Mouse (Mus musculus) lung, embryonic 15.5 days (tissue): ENCODE data around the gene Ccl12. TPM values are rescaled to one million over a fixed set of nuclear protein-coding genes. Genes with fewer than 3 reads are reported as not detected.

Experiments
- ATAC-seq: fragments of 200-750 bp; cut with Nextera tagmentation; 2 replicates; pipeline ENCODE4 v1.8.0; 2017; ENCODE audit warnings: moderate number of reproducible peaks, borderline replicate concordance; ENCODE audit not compliant: low FRiP score, low TSS enrichment; ENCODE audit errors: extremely low read depth
- H3K27ac ChIP-seq: fragments of 300-500 bp; sonication (generic); 2 replicates; pipeline ENCODE4 v1.5.1; 2015; ENCODE audit warnings: moderate library complexity, mild to moderate bottlenecking, inconsistent platforms
- H3K27me3 ChIP-seq: fragments of 300-500 bp; sonication (generic); 2 replicates; pipeline ENCODE4 v1.6.1; 2015; ENCODE audit warnings: inconsistent platforms
- H3K36me3 ChIP-seq: fragments of 300-500 bp; sonication (generic); 2 replicates; pipeline ENCODE4 v1.6.1; 2015; ENCODE audit warnings: inconsistent platforms
- H3K4me1 ChIP-seq: fragments of 300-500 bp; sonication (generic); 2 replicates; pipeline ENCODE4 v1.6.1; 2015; ENCODE audit warnings: inconsistent platforms
- H3K4me2 ChIP-seq: fragments of 300-500 bp; sonication (generic); 2 replicates; pipeline ENCODE4 v1.6.1; 2015; ENCODE audit warnings: inconsistent platforms, mild to moderate bottlenecking, moderate library complexity
- H3K4me3 ChIP-seq: fragments of 300-500 bp; sonication (generic); 2 replicates; pipeline ENCODE4 v1.5.1; 2015; ENCODE audit warnings: mild to moderate bottlenecking, inconsistent platforms
- H3K9ac ChIP-seq: fragments of 300-500 bp; sonication (generic); 2 replicates; pipeline ENCODE4 v1.6.1; 2015; ENCODE audit warnings: inconsistent platforms
- H3K9me3 ChIP-seq: fragments of 300-500 bp; sonication (generic); 2 replicates; pipeline ENCODE4 v1.6.1; 2016; ENCODE audit warnings: inconsistent platforms
- WGBS: fragments of 180-500 bp; shearing (Covaris S2); methylation state at CpG from one replicate; pipeline ENCODE4 v1.1.7; 2015; 5-methylcytosine and 5-hydroxymethylcytosine counted together
- polyA plus RNA-seq: library from polyadenylated mRNA; unstranded; fragments of >200 nt; fragmentation: Nextera tagmentation; extraction: Ambion mirVana; gene quantifications from 2 replicates; pipeline ENCODE4 v1.2.1, GENCODE M21; 2015

The Ccl12 gene
- polyA plus RNA-seq = 4.3 and 5.8 TPM in 2 replicates

- Histone ChIP-seq H3K9me3 (no peaks in the 10 kb centered on the region), H3K4me2 (no peak within 1 kb of the TSS), H3K4me3 (no peak within 1 kb of the TSS), H3K27me3 (no peaks in the 10 kb centered on the region), H3K4me1 (no peaks in the 10 kb centered on the region), H3K36me3 (no peaks in the 10 kb centered on the region), H3K9ac (no peak within 1 kb of the TSS), H3K27ac (peak within 1 kb of the TSS; percentile 60)
- 65% methylated on average over 2 of the region's 2 CpGs for WGBS
- ATAC-seq = no peak
Observed at GRCm38 (mm10) chr11:82101529-82101928, at the start of gene Ccl12. TSS of gene Ccl12 (plus strand) at chr11:82101845.

GRCm38 (mm10) chr11:82053849-82054248 is 47.8 kb upstream of the Ccl12 start:
- Histone ChIP-seq H3K36me3 (no peaks in the 10 kb centered on the region), H3K27ac (no peak overlapping the region), H3K4me1 (peaks cover 4% of the 10 kb centered on the region; the same call in 1 of the 2 replicates), H3K4me3 (no peak overlapping the region), H3K9me3 (no peaks in the 10 kb centered on the region), H3K9ac (no peak overlapping the region), H3K27me3 (no peaks in the 10 kb centered on the region), H3K4me2 (no peak overlapping the region)
- no peak for ATAC-seq
- WGBS = 80% methylated on average over 7 of the region's 7 CpGs

- Histone ChIP-seq H3K27ac (0 out of 2 replicates have a peak within 1 kb of the TSS, but pooled peaks have one; percentile 16), H3K36me3 (no peaks in the 10 kb centered on the region), H3K4me3 (peak within 1 kb of the TSS; percentile 27), H3K4me1 (peaks cover 4% of the 10 kb centered on the region; the same call in 1 of the 2 replicates), H3K27me3 (no peaks in the 10 kb centered on the region), H3K9me3 (no peaks in the 10 kb centered on the region), H3K9ac (no peak within 1 kb of the TSS), H3K4me2 (peak within 1 kb of the TSS; percentile 34)
- 64% methylated on average over 6 of the region's 6 CpGs for WGBS
- peak; percentile 74; the same call in 1 of the 2 replicates for ATAC-seq
Observed at GRCm38 (mm10) chr11:82057646-82058045, 44.0 kb upstream of the Ccl12 start, which contains the start of gene Ccl11. TSS of gene Ccl11 (plus strand) at chr11:82057823.

- Histone ChIP-seq H3K9me3 (no peaks in the 10 kb centered on the region), H3K4me1 (no peaks in the 10 kb centered on the region), H3K27ac (no peak overlapping the region), H3K27me3 (no peaks in the 10 kb centered on the region), H3K4me3 (no peak overlapping the region), H3K4me2 (no peak overlapping the region), H3K36me3 (no peaks in the 10 kb centered on the region), H3K9ac (no peak overlapping the region)
- WGBS = 59% methylated on average over 3 of the region's 3 CpGs
- no peak for ATAC-seq
Observed at GRCm38 (mm10) chr11:82062226-82062625, 39.4 kb upstream of the Ccl12 start.

- no peaks in the 10 kb centered on the region for H3K9me3 ChIP-seq
- H3K9ac ChIP-seq = no peak overlapping the region
- WGBS = 73% methylated on average over 2 of the region's 2 CpGs
- H3K27ac ChIP-seq = no peak overlapping the region
- ATAC-seq = no peak
- H3K36me3 ChIP-seq = no peaks in the 10 kb centered on the region
- no peak overlapping the region for H3K4me2 ChIP-seq
- no peaks in the 10 kb centered on the region for H3K4me1 ChIP-seq
- H3K27me3 ChIP-seq = no peaks in the 10 kb centered on the region
- H3K4me3 ChIP-seq = no peak overlapping the region
Observed at GRCm38 (mm10) chr11:82063454-82063853, 38.2 kb upstream of the Ccl12 start.

- 71% methylated on average over 7 of the region's 7 CpGs for WGBS
- ATAC-seq = no peak
Observed at GRCm38 (mm10) chr11:82066953-82067571, 34.6 kb upstream of the Ccl12 start.

DNA sequence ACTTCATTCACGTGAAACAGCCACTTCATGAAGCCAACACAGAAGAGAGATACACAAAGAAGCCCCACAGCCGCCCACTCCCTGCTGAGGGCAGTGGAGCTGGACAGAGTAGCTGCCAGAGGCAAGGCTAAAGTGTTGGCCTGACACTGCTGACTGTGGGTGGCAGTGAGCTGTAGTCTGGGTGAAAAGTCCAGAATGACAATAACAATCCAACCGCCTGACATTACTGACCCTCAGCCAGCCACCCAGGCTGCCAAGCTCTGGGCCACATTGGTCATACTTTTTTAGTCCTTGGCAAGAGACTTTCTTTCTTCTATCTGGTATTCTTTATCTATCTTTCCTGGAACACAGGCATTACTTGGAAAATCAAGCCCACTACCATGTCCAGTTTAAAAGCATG is 30.6 kb upstream of the Ccl12 start:
- Histone ChIP-seq H3K27ac (no peak overlapping the region), H3K4me2 (no peak overlapping the region), H3K4me1 (peaks cover 4% of the 10 kb centered on the region; the same call in 1 of the 2 replicates), H3K9me3 (no peaks in the 10 kb centered on the region), H3K9ac (no peak overlapping the region), H3K27me3 (no peaks in the 10 kb centered on the region), H3K4me3 (no peak overlapping the region), H3K36me3 (no peaks in the 10 kb centered on the region)
- 64% methylated on average over 3 of the region's 3 CpGs for WGBS
- no peak for ATAC-seq

More at GRCm38 (mm10) chr11:82066953-82067571, 34.6 kb upstream of the Ccl12 start:
- Histone ChIP-seq H3K36me3 (no peaks in the 10 kb centered on the region), H3K27ac (no peak overlapping the region), H3K9ac (no peak overlapping the region), H3K4me3 (no peak overlapping the region), H3K4me2 (no peak overlapping the region), H3K27me3 (no peaks in the 10 kb centered on the region), H3K9me3 (no peaks in the 10 kb centered on the region), H3K4me1 (peaks cover 4% of the 10 kb centered on the region; the same call in 1 of the 2 replicates)

- peaks cover 4% of the 10 kb centered on the region; the same call in 1 of the 2 replicates for H3K4me1 ChIP-seq
- ATAC-seq = no peak
Observed at GRCm38 (mm10) chr11:82072374-82072773, 29.3 kb upstream of the Ccl12 start.

DNA sequence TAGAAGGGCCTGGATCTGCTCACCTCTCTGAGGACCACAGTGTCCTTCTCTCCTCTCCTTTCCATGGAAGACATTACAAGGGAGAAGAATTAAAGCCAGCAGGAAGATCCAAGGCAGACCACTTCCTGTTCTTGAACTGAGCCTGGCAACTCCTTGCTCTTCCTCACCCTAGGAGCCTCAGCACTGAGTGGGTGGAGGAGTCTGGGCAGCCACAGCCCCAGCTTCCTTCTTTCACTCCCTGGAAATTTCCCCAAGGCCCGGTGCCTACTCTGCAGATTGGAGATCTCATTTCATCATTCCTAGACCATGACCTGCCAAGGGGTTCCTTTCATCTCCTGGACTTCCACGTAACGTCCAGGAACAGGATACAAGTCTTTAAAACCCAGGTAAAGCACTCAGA is 28.7 kb upstream of the Ccl12 start:
- no peaks in the 10 kb centered on the region for H3K27me3 ChIP-seq
- no peak overlapping the region for H3K27ac ChIP-seq
- no peaks in the 10 kb centered on the region for H3K36me3 ChIP-seq
- H3K9ac ChIP-seq = no peak overlapping the region
- H3K4me2 ChIP-seq = no peak overlapping the region
- ATAC-seq = no peak
- H3K4me3 ChIP-seq = no peak overlapping the region
- WGBS = 81% methylated on average over 3 of the region's 3 CpGs
- H3K4me1 ChIP-seq = peaks cover 4% of the 10 kb centered on the region; the same call in 1 of the 2 replicates
- H3K9me3 ChIP-seq = no peaks in the 10 kb centered on the region

More at GRCm38 (mm10) chr11:82072374-82072773, 29.3 kb upstream of the Ccl12 start:
- H3K27me3 ChIP-seq = no peaks in the 10 kb centered on the region
- no peak overlapping the region for H3K9ac ChIP-seq
- no peak overlapping the region for H3K4me3 ChIP-seq
- no peaks in the 10 kb centered on the region for H3K9me3 ChIP-seq
- H3K27ac ChIP-seq = no peak overlapping the region
- H3K36me3 ChIP-seq = no peaks in the 10 kb centered on the region
- 63% methylated on average over 1 of the region's 1 CpGs for WGBS
- H3K4me2 ChIP-seq = no peak overlapping the region

DNA sequence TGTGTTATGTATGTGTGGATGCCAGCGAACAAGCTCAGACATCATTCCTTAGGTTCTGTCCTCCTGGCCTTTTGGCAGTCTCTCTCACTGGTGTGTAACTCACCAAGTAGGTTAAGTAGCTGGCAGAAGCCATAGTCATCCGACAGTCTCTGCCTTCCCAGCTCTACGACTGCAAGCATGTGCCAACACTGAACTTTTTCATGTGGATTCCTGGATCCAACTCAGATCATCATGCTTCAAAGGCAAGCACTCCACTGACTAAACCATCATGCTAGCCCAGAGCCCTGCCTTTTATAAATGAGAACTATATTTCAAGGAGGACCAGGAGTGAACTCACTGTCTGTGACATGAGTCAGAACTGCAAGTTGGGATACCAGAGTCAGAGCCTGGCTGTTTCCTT is 28.0 kb upstream of the Ccl12 start:
- no peak for ATAC-seq
- H3K4me1 ChIP-seq = peaks cover 4% of the 10 kb centered on the region; the same call in 1 of the 2 replicates
- H3K36me3 ChIP-seq = no peaks in the 10 kb centered on the region
- no peak overlapping the region for H3K4me2 ChIP-seq
- H3K4me3 ChIP-seq = no peak overlapping the region
- H3K9me3 ChIP-seq = no peaks in the 10 kb centered on the region
- no peak overlapping the region for H3K27ac ChIP-seq
- no peak overlapping the region for H3K9ac ChIP-seq
- no peaks in the 10 kb centered on the region for H3K27me3 ChIP-seq
- WGBS = 69% methylated on average over 3 of the region's 3 CpGs

DNA sequence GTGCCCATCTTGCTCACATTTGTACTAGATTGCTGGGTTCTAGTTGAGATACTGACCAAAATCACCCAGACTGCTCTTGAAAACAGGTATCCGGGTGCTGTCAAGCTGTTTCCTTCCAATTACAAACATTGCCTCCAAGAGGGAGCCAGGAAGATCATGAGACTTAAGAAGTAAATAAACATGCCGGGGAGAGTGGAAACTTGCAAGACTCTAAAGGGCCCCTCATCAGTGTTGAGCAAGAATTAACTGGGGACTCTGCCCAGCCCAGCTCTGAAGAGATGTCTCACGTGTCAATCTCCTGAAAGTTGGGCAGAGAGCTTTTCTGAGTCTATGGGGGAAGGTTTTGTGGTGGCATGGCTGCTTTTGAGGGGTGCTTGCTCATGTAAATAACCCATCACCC is 24.6 kb upstream of the Ccl12 start:
- H3K27me3 ChIP-seq = no peaks in the 10 kb centered on the region
- ATAC-seq = no peak
- no peaks in the 10 kb centered on the region for H3K9me3 ChIP-seq
- WGBS = 37% methylated on average over 3 of the region's 3 CpGs
- no peak overlapping the region for H3K27ac ChIP-seq
- no peak overlapping the region for H3K4me2 ChIP-seq
- H3K4me1 ChIP-seq = no peaks in the 10 kb centered on the region
- H3K9ac ChIP-seq = no peak overlapping the region
- H3K36me3 ChIP-seq = no peaks in the 10 kb centered on the region
- H3K4me3 ChIP-seq = no peak overlapping the region

- Histone ChIP-seq H3K4me3 (no peak overlapping the region), H3K9ac (no peak overlapping the region), H3K27me3 (no peaks in the 10 kb centered on the region), H3K36me3 (no peaks in the 10 kb centered on the region), H3K27ac (no peak overlapping the region), H3K9me3 (no peaks in the 10 kb centered on the region), H3K4me2 (no peak overlapping the region), H3K4me1 (no peaks in the 10 kb centered on the region)
- ATAC-seq = no peak
Observed at GRCm38 (mm10) chr11:82078136-82078730, 23.4 kb upstream of the Ccl12 start.
